Mouse (Mus musculus) limb, embryonic 14.5 days (tissue): ENCODE measurements around the gene Gm43951. TPM values are rescaled to one million over a fixed set of nuclear protein-coding genes. Genes with fewer than 3 reads are reported as not detected.
A peak's percentile ranks its signal among the peaks of the same experiment; 100 is the strongest.

ENCODE experiments used
- ATAC-seq: fragments of 200-750 bp; cut with Nextera tagmentation; 2 replicates; pipeline ENCODE4 v1.8.0; 2017; ENCODE audit warnings: low read depth, moderate number of reproducible peaks, moderate TSS enrichment; ENCODE audit not compliant: low FRiP score
- DNase-seq: peaks from one replicate; pipeline ENCODE4 v3.0.0-alpha.2; 2015; ENCODE audit warnings: low spot score
- H3K27ac ChIP-seq: fragments of 300-500 bp; sonication (generic); replicated peaks from 2 replicates; pipeline ENCODE4 v1.5.1; 2014; ENCODE audit warnings: low read depth, mild to moderate bottlenecking, low read length, moderate library complexity, mixed read lengths
- H3K27me3 ChIP-seq: fragments of 300-500 bp; sonication (generic); 2 replicates; pipeline ENCODE4 v1.6.1; 2014; ENCODE audit warnings: low read length, mixed read lengths; ENCODE audit not compliant: control insufficient read depth, insufficient read depth
- H3K36me3 ChIP-seq: fragments of 300-500 bp; sonication (generic); 2 replicates; pipeline ENCODE4 v1.6.1; 2014; ENCODE audit warnings: mild to moderate bottlenecking, low read length, moderate library complexity, mixed read lengths; ENCODE audit not compliant: control insufficient read depth, insufficient read depth
- H3K4me1 ChIP-seq: fragments of 300-500 bp; sonication (generic); 2 replicates; pipeline ENCODE4 v1.6.1; 2014; ENCODE audit warnings: antibody characterized with exemption, low read length, mixed read lengths; ENCODE audit not compliant: control insufficient read depth, insufficient read depth
- H3K4me2 ChIP-seq: fragments of 300-500 bp; sonication (generic); replicated peaks from 2 replicates; pipeline ENCODE4 v1.6.1; 2014; ENCODE audit warnings: low read depth, mild to moderate bottlenecking, low read length, moderate library complexity; ENCODE audit not compliant: severe bottlenecking
- H3K4me3 ChIP-seq: fragments of 300-500 bp; sonication (generic); replicated peaks from 2 replicates; pipeline ENCODE4 v1.5.1; 2014; ENCODE audit warnings: low read length
- H3K9ac ChIP-seq: fragments of 300-500 bp; sonication (generic); 2 replicates; pipeline ENCODE4 v1.6.1; 2014; ENCODE audit warnings: mild to moderate bottlenecking, low read depth, low read length, moderate library complexity; ENCODE audit not compliant: severe bottlenecking
- H3K9me3 ChIP-seq: fragments of 300-500 bp; sonication (generic); 2 replicates; pipeline ENCODE4 v1.6.1; 2016; ENCODE audit warnings: low read length; ENCODE audit not compliant: control insufficient read depth
- POLR2A ChIP-seq: fragments of 200-500 bp; IDR thresholded peaks from 2 replicates; pipeline ENCODE4 v1.8.0; 2012; ENCODE audit warnings: inconsistent platforms, mild to moderate bottlenecking, moderate library complexity, borderline replicate concordance; ENCODE audit not compliant: insufficient read depth, insufficient read length; ENCODE audit errors: extremely low read depth
- WGBS: fragments of 180-500 bp; shearing (Covaris S2); extraction: QIAGEN DNeasy Blood & Tissue Kit; methylation state at CpG from one replicate; pipeline ENCODE4 v1.1.7; 2014; 5-methylcytosine and 5-hydroxymethylcytosine counted together
- polyA plus RNA-seq, 2 experiments: library from polyadenylated mRNA; depleted of rRNA in 1 of 2; stranded (reverse) in 1 of 2; unstranded in 1 of 2; fragments of >200 nt; fragmentation: Nextera tagmentation in 1 of 2; extraction: Ambion mirVana in 1 of 2; gene quantifications; 2 replicates each; pipeline versions ENCODE4 v1.2.1 to v1.2.3; 2012 to 2014

The Gm43951 gene
- polyA plus RNA-seq, 2 experiments: 0.12 to 2.4 TPM

GRCm38 (mm10) chr11:72214591-72215409 is 8.2 kb upstream of the Gm43951 start:
- 0 out of 2 replicates have a peak, but pooled peaks have one; percentile 25 for TF ChIP-seq POLR2A
- 1% methylated on average over 51 of the region's 51 CpGs for WGBS
- Histone ChIP-seq H3K9ac (peak overlapping the region; percentile 69), H3K4me2 (peak overlapping the region; percentile 87), H3K27me3 (no peaks in the 10 kb centered on the region), H3K4me3 (peak overlapping the region; percentile 83), H3K27ac (peak overlapping the region; percentile 65), H3K36me3 (peaks cover 29% of the 10 kb centered on the region), H3K4me1 (peaks cover 4% of the 10 kb centered on the region; the same call in 1 of the 2 replicates), H3K9me3 (no peaks in the 10 kb centered on the region)
- peak; percentile 97 for DNase-seq
- ATAC-seq: peak; percentile 97

- Histone ChIP-seq H3K9me3 (no peaks in the 10 kb centered on the region), H3K4me3 (peak overlapping the region; percentile 80), H3K27me3 (no peaks in the 10 kb centered on the region), H3K4me2 (peak overlapping the region; percentile 88), H3K9ac (peak overlapping the region; percentile 74), H3K4me1 (peaks cover 12% of the 10 kb centered on the region), H3K27ac (peak overlapping the region; percentile 73; the same call in 1 of the 2 replicates), H3K36me3 (peaks cover 34% of the 10 kb centered on the region)
- WGBS: 13% methylated on average over 17 of the region's 17 CpGs
- DNase-seq (no peak), ATAC-seq (no peak)
- no peak for TF ChIP-seq POLR2A
Measured at GRCm38 (mm10) chr11:72207834-72208377, 1.3 kb upstream of the Gm43951 start.

- H3K4me1 ChIP-seq: peaks cover 12% of the 10 kb centered on the region
- peak within 1 kb of the TSS; percentile 74 for H3K9ac ChIP-seq
- DNase-seq (peak; percentile 89), ATAC-seq (peak; percentile 96)
- H3K27me3 ChIP-seq: no peaks in the 10 kb centered on the region
- H3K36me3 ChIP-seq: peaks cover 29% of the 10 kb centered on the region
- H3K4me2 ChIP-seq: peak within 1 kb of the TSS; percentile 88
- 0% methylated on average over 42 of the region's 42 CpGs for WGBS
- peak within 1 kb of the TSS; percentile 80 for H3K4me3 ChIP-seq
- no peaks in the 10 kb centered on the region for H3K9me3 ChIP-seq
- TF ChIP-seq POLR2A: peak; percentile 77; the same call in 1 of the 2 replicates
- peak within 1 kb of the TSS; percentile 73 for H3K27ac ChIP-seq
Measured at GRCm38 (mm10) chr11:72207204-72207833, 679 bp upstream of the Gm43951 start, which contains the start of the genes 4933427D14Rik and Txndc17. TSS of gene 4933427D14Rik (minus strand) at chr11:72207459. TSS of gene Txndc17 (plus strand) at chr11:72207547.

GRCm38 (mm10) chr11:72205256-72205655 is 1.4 kb downstream of the Gm43951 start:
- Histone ChIP-seq H3K27ac (no peak overlapping the region), H3K27me3 (no peaks in the 10 kb centered on the region), H3K9me3 (no peaks in the 10 kb centered on the region), H3K9ac (no peak overlapping the region), H3K4me1 (peaks cover 12% of the 10 kb centered on the region), H3K4me3 (peak overlapping the region; percentile 80; the same call in 1 of the 2 replicates), H3K4me2 (no peak overlapping the region), H3K36me3 (peaks cover 22% of the 10 kb centered on the region)
- no peak for TF ChIP-seq POLR2A
- whole genome bisulfite sequencing: 83% methylated on average over 6 of the region's 6 CpGs
- ATAC-seq: no peak
- DNase-seq: no peak

- DNase-seq (no peak), ATAC-seq (no peak)
- H3K4me1 ChIP-seq: peaks cover 12% of the 10 kb centered on the region
- no peaks in the 10 kb centered on the region for H3K27me3 ChIP-seq
- H3K36me3 ChIP-seq: peaks cover 15% of the 10 kb centered on the region
- no peaks in the 10 kb centered on the region for H3K9me3 ChIP-seq
- no peak overlapping the region for H3K4me2 ChIP-seq
- no peak overlapping the region for H3K9ac ChIP-seq
- WGBS: 74% methylated on average over 1 of the region's 1 CpGs
- H3K4me3 ChIP-seq: no peak overlapping the region
- no peak overlapping the region for H3K27ac ChIP-seq
- TF ChIP-seq POLR2A: no peak
Measured at GRCm38 (mm10) chr11:72203440-72203839, 3.2 kb downstream of the Gm43951 start.
